Mouse (Mus musculus): ENCODE results near the gene Gm20503. TPM values are rescaled to one million over a fixed set of nuclear protein-coding genes. Genes with fewer than 3 reads are reported as not detected.

The Gm20503 gene
- total and polyA plus RNA-seq, 2 experiments from 2014 or later: 14.1 TPM; not detected in 1

GRCm38 (mm10) chr4:59069276-59069675 lies 66.3 kb downstream of the Gm20503 start:
- no peaks in the 10 kb centered on the region for H3K27me3 ChIP-seq (ENCODE audit: insufficient read depth, low read length)
- no peak overlapping the region for H3K9ac ChIP-seq (replicated peaks; ENCODE audit: low read length, poor library complexity, severe bottlenecking)
- no peaks in the 10 kb centered on the region for H3K36me3 ChIP-seq (ENCODE audit: insufficient read depth, low read length)
- no peaks in the 10 kb centered on the region for H3K4me1 ChIP-seq (ENCODE audit: insufficient read depth, low read length)
- peak; percentile 50 for DNase-seq (ENCODE audit: low spot score)
- H3K27ac ChIP-seq (ENCODE audit: low read depth, low read length): no peak overlapping the region
- no peaks in the 10 kb centered on the region for H3K9me3 ChIP-seq (ENCODE audit: low read length)
- 30% methylated on average over 3 of the region's 3 CpGs for WGBS
- no peak overlapping the region for H3K4me3 ChIP-seq (ENCODE audit: low read depth, low read length)
- no peak for TF ChIP-seq CTCF (IDR thresholded peaks at IDR 0.05)
- no peak for ATAC-seq (ENCODE audit: low FRiP score)
- H3K4me2 ChIP-seq (ENCODE audit: low read depth, low read length, poor library complexity, severe bottlenecking): no peak overlapping the region

- no peak for DNase-seq (ENCODE audit: low spot score)
- Histone ChIP-seq H3K9ac (replicated peaks; ENCODE audit: low read length, poor library complexity, severe bottlenecking) (no peak overlapping the region), H3K27ac (ENCODE audit: low read depth, low read length) (no peak overlapping the region), H3K4me1 (ENCODE audit: insufficient read depth, low read length) (no peaks in the 10 kb centered on the region), H3K9me3 (ENCODE audit: low read length) (no peaks in the 10 kb centered on the region), H3K4me3 (ENCODE audit: low read depth, low read length) (no peak overlapping the region), H3K4me2 (ENCODE audit: low read depth, low read length, poor library complexity, severe bottlenecking) (no peak overlapping the region), H3K27me3 (ENCODE audit: insufficient read depth, low read length) (no peaks in the 10 kb centered on the region), H3K36me3 (ENCODE audit: insufficient read depth, low read length) (no peaks in the 10 kb centered on the region)
- no peak for ATAC-seq (ENCODE audit: low FRiP score)
- TF ChIP-seq CTCF (IDR thresholded peaks at IDR 0.05): no peak
- 76% methylated on average over 2 of the region's 2 CpGs for WGBS
These were observed 80.4 kb downstream of the Gm20503 start for GRCm38 (mm10) chr4:59083430-59083829.

GRCm38 (mm10) chr4:59089391-59089790 lies 86.4 kb downstream of the Gm20503 start:
- Histone ChIP-seq H3K27ac (ENCODE audit: low read depth, low read length) (no peak overlapping the region), H3K4me1 (ENCODE audit: insufficient read depth, low read length) (no peaks in the 10 kb centered on the region), H3K9ac (replicated peaks; ENCODE audit: low read length, poor library complexity, severe bottlenecking) (no peak overlapping the region), H3K36me3 (ENCODE audit: insufficient read depth, low read length) (no peaks in the 10 kb centered on the region), H3K27me3 (ENCODE audit: insufficient read depth, low read length) (no peaks in the 10 kb centered on the region), H3K4me3 (ENCODE audit: low read depth, low read length) (no peak overlapping the region), H3K9me3 (ENCODE audit: low read length) (no peaks in the 10 kb centered on the region), H3K4me2 (ENCODE audit: low read depth, low read length, poor library complexity, severe bottlenecking) (no peak overlapping the region)
- DNase-seq (ENCODE audit: low spot score) (no peak), ATAC-seq (ENCODE audit: low FRiP score) (no peak)
- 56% methylated on average over 1 of the region's 1 CpGs for WGBS
- no peak for TF ChIP-seq CTCF (IDR thresholded peaks at IDR 0.05)

Other genes with a start within 250 kb of the Gm20503 start
- gene Olfr267, start 215.5 kb upstream of the Gm20503 start, total RNA-seq (2014; rRNA removed): 0.99 TPM in 1 of 2 replicates, not detected in the other
- gene Olfr267, start 215.5 kb upstream of the Gm20503 start, polyA plus RNA-seq (2015; fragmentation: Nextera tagmentation; extraction: Ambion mirVana): not detected in 2 replicates
- gene Ecpas, start 90.5 kb upstream of the Gm20503 start, total RNA-seq (2014; rRNA removed): 64.8 and 77.5 TPM in 2 replicates
- gene Ecpas, start 90.5 kb upstream of the Gm20503 start, polyA plus RNA-seq (2015; fragmentation: Nextera tagmentation; extraction: Ambion mirVana): 28.4 and 36.8 TPM in 2 replicates
- 4.9 and 7.6 TPM in 2 replicates for gene Zkscan16, start 59.6 kb upstream of the Gm20503 start, total RNA-seq (2014; rRNA removed)
- gene Zkscan16, start 59.6 kb upstream of the Gm20503 start, polyA plus RNA-seq (2015; fragmentation: Nextera tagmentation; extraction: Ambion mirVana): 2.2 and 2.4 TPM in 2 replicates
- 1.9 and 3.4 TPM in 2 replicates for gene Ptgr1, start 16.1 kb upstream of the Gm20503 start, total RNA-seq (2014; rRNA removed)
- 3.1 and 3.4 TPM in 2 replicates for gene Ptgr1, start 16.1 kb upstream of the Gm20503 start, polyA plus RNA-seq (2015; fragmentation: Nextera tagmentation; extraction: Ambion mirVana)
- 5.4 and 6.7 TPM in 2 replicates for gene Dnajc25, start 8.1 kb upstream of the Gm20503 start, total RNA-seq (2014; rRNA removed)
- gene Dnajc25, start 8.1 kb upstream of the Gm20503 start, polyA plus RNA-seq (2015; fragmentation: Nextera tagmentation; extraction: Ambion mirVana): 7.5 and 10.6 TPM in 2 replicates
- 121 and 126 TPM in 2 replicates for gene Gng10, start 31.9 kb downstream of the Gm20503 start, total RNA-seq (2014; rRNA removed)
- gene Gng10, start 31.9 kb downstream of the Gm20503 start, polyA plus RNA-seq (2015; fragmentation: Nextera tagmentation; extraction: Ambion mirVana): 239 TPM in 2 replicates
- not detected in 2 replicates for gene AI481877, start 135.8 kb downstream of the Gm20503 start, total RNA-seq (2014; rRNA removed)
- gene AI481877, start 135.8 kb downstream of the Gm20503 start, polyA plus RNA-seq (2015; fragmentation: Nextera tagmentation; extraction: Ambion mirVana): 0.02 TPM in 1 of 2 replicates, not detected in the other
- 68.5 and 76.5 TPM in 2 replicates for gene Ugcg, start 186.0 kb downstream of the Gm20503 start, total RNA-seq (2014; rRNA removed)
- 18.7 and 22.8 TPM in 2 replicates for gene Ugcg, start 186.0 kb downstream of the Gm20503 start, polyA plus RNA-seq (2015; fragmentation: Nextera tagmentation; extraction: Ambion mirVana)